Mouse (Mus musculus) ES-E14 (cell line): Measurements from ENCODE around the gene Nol12. TPM values are rescaled to one million over a fixed set of nuclear protein-coding genes. Genes with fewer than 3 reads are reported as not detected.

ENCODE experiments used
- DNase-seq: peaks from one replicate; pipeline ENCODE4 v3.0.0-alpha.2; 2013; ENCODE audit warnings: low read depth, low spot score
- H3K27ac ChIP-seq: 2 replicates; pipeline ENCODE4 v1.5.1; 2012; ENCODE audit warnings: low read depth, mild to moderate bottlenecking, low read length, moderate library complexity, mixed read lengths; ENCODE audit not compliant: poor library complexity, insufficient read depth, severe bottlenecking
- H3K36me3 ChIP-seq: 2 replicates; pipeline ENCODE4 v1.6.1; 2012; ENCODE audit warnings: mild to moderate bottlenecking, low read length, moderate library complexity, mixed read lengths; ENCODE audit not compliant: control insufficient read depth, poor library complexity, insufficient read depth, severe bottlenecking
- H3K4me1 ChIP-seq, 2 experiments: fragments of 150-350 bp in 1 of 2; sonication (generic) in 1 of 2; 2 replicates each; pipeline ENCODE4 v1.6.1; 2012; ENCODE audit warnings: low read length in 2 of 2, mild to moderate bottlenecking in 1 of 2, mixed read lengths in 1 of 2; ENCODE audit not compliant: control insufficient read depth in 2 of 2, insufficient read depth in 2 of 2, poor library complexity in 1 of 2
- H3K4me3 ChIP-seq, 2 experiments: fragments of 150-350 bp in 1 of 2; sonication (generic) in 1 of 2; 2 replicates each; pipeline ENCODE4 v1.5.1; 2012; ENCODE audit warnings: low read length in 2 of 2, low read depth in 1 of 2, mild to moderate bottlenecking in 1 of 2, mixed read lengths in 1 of 2; ENCODE audit not compliant: insufficient read depth in 1 of 2, poor library complexity in 1 of 2, severe bottlenecking in 1 of 2
- H3K9ac ChIP-seq: 2 replicates; pipeline ENCODE4 v1.6.1; 2012; ENCODE audit warnings: low read depth, mild to moderate bottlenecking, low read length, mixed read lengths; ENCODE audit not compliant: poor library complexity, insufficient read depth, severe bottlenecking
- H3K9me3 ChIP-seq: fragments of 150-350 bp; sonication (generic); 2 replicates; pipeline ENCODE4 v1.6.1; 2012; ENCODE audit warnings: low read depth, mild to moderate bottlenecking, low read length; ENCODE audit not compliant: control insufficient read depth, insufficient read depth
- CHD2 ChIP-seq: IDR thresholded peaks from 2 replicates; pipeline ENCODE4 v1.6.1; 2014; ENCODE audit warnings: mild to moderate bottlenecking, low read depth, low read length, inconsistent platforms
- HCFC1 ChIP-seq: IDR thresholded peaks from 2 replicates; pipeline ENCODE4 v1.6.1; 2012; ENCODE audit warnings: low read length, inconsistent platforms, borderline replicate concordance; ENCODE audit not compliant: insufficient read depth
- MAFK ChIP-seq: IDR thresholded peaks from 2 replicates; pipeline ENCODE4 v1.6.1; 2014; ENCODE audit warnings: mild to moderate bottlenecking, low read depth, low read length, inconsistent platforms; ENCODE audit not compliant: insufficient read depth
- ZC3H11A ChIP-seq: IDR thresholded peaks from 2 replicates; pipeline ENCODE4 v1.6.1; 2012; ENCODE audit warnings: low read depth, mild to moderate bottlenecking, inconsistent platforms, low read length, borderline replicate concordance
- ZNF384 ChIP-seq: IDR thresholded peaks from 2 replicates; pipeline ENCODE4 v1.6.1; 2012; ENCODE audit warnings: low read depth, low read length, inconsistent platforms
- in situ Hi-C, 2 experiments: fragments of 600-800 bp; cut with MboI; formaldehyde crosslinking; loops; one replicate each; pipeline ENCODE4 v1.15.1; 2025; ENCODE audit warnings: low sequenced_read_pairs in 2 of 2, inconsistent platforms in 1 of 2; ENCODE audit not compliant: unreplicated experiment in 2 of 2
- total RNA-seq: library from RNA; depleted of rRNA; stranded (reverse); fragments of 300-350 nt; gene quantifications from 2 replicates; pipeline ENCODE4 v1.2.3, GENCODE M21; 2012

Gene Nol12
- total RNA-seq, 1 experiment, result 26.6 TPM

GRCm38 (mm10) chr15:78937963-78938362 lies 3.2 kb downstream of the Nol12 start:
- DNase-seq, result no peak
- TF ChIP-seq MAFK (no peak), ZNF384 (no peak), ZC3H11A (no peak), CHD2 (no peak)
- Histone ChIP-seq H3K4me1 (peaks cover 1 to 15% of the 10 kb centered on the region in 2 experiments; a peak in 1 of 4 replicates), H3K27ac (no peak overlapping the region), H3K9ac (no peak overlapping the region), H3K36me3 (peaks cover 47% of the 10 kb centered on the region), H3K4me3 (no peak overlapping the region), H3K9me3 (no peaks in the 10 kb centered on the region)
- in situ Hi-C loops, result no loop called here

GRCm38 (mm10) chr15:78940325-78940724 lies 5.6 kb downstream of the Nol12 start:
- TF ChIP-seq ZC3H11A, result no peak
- TF ChIP-seq MAFK, result no peak
- TF ChIP-seq ZNF384, result no peak
- no peak for TF ChIP-seq CHD2
- no peak for TF ChIP-seq HCFC1
- Histone ChIP-seq H3K9me3 (no peaks in the 10 kb centered on the region), H3K4me1 (peaks cover 1 to 15% of the 10 kb centered on the region in 2 experiments; a peak in 1 of 4 replicates), H3K4me3 (no peak overlapping the region), H3K27ac (no peak overlapping the region), H3K9ac (no peak overlapping the region), H3K36me3 (peaks cover 47% of the 10 kb centered on the region)
- in situ Hi-C loops, result no loop called here
- DNase-seq, result no peak

- H3K9me3 ChIP-seq, result no peaks in the 10 kb centered on the region
- no peak overlapping the region for H3K27ac ChIP-seq
- H3K9ac ChIP-seq, result peak overlapping the region; percentile 58; the same call in 1 of the 2 replicates
- H3K36me3 ChIP-seq, result peaks cover 37% of the 10 kb centered on the region
- peaks cover 1 to 3% of the 10 kb centered on the region in 2 experiments; a peak in 1 of 4 replicates for H3K4me1 ChIP-seq
- H3K4me3 ChIP-seq, result peak overlapping the region in 1 of 2 experiments; percentile 34; a peak in 1 of 4 replicates
- DNase-seq, result no peak
- in situ Hi-C loops, result no loop called here
- TF ChIP-seq ZNF384 (no peak), ZC3H11A (no peak), CHD2 (no peak), HCFC1 (no peak), MAFK (no peak)
Measured at GRCm38 (mm10) chr15:78942663-78943062, 7.9 kb downstream of the Nol12 start.

GRCm38 (mm10) chr15:78946232-78946631 lies 11.5 kb downstream of the Nol12 start:
- Histone ChIP-seq H3K36me3 (peaks cover 7% of the 10 kb centered on the region), H3K9ac (no peak overlapping the region), H3K27ac (no peak overlapping the region), H3K4me1 (peaks cover 1 to 8% of the 10 kb centered on the region in 2 experiments; a peak in 1 of 4 replicates), H3K4me3 (no peak overlapping the region), H3K9me3 (no peaks in the 10 kb centered on the region)
- no peak for TF ChIP-seq MAFK
- TF ChIP-seq ZC3H11A, result no peak
- TF ChIP-seq HCFC1, result no peak
- TF ChIP-seq ZNF384, result no peak
- no peak for TF ChIP-seq CHD2
- in situ Hi-C loops, result no loop called here
- DNase-seq, result no peak

GRCm38 (mm10) chr15:78947657-78948056 lies 12.9 kb downstream of the Nol12 start, which contains the start of gene Triobp:
Triobp (plus strand) TSS chr15:78947724.
- TF ChIP-seq CHD2 (no peak), ZC3H11A (no peak), HCFC1 (no peak), MAFK (no peak), ZNF384 (no peak)
- H3K4me1 ChIP-seq, result peaks cover 1 to 6% of the 10 kb centered on the region in 2 experiments; a peak in 1 of 4 replicates
- H3K9me3 ChIP-seq, result no peaks in the 10 kb centered on the region
- DNase-seq, result no peak
- peak within 1 kb of the TSS; percentile 65 for H3K9ac ChIP-seq
- no peak within 1 kb of the TSS; the same call in 1 of the 2 replicates for H3K27ac ChIP-seq
- in situ Hi-C loops, result no loop called here
- peak within 1 kb of the TSS; percentile 57 to 67 for H3K4me3 ChIP-seq
- H3K36me3 ChIP-seq, result no peaks in the 10 kb centered on the region
